Mouse (Mus musculus) limb, embryonic 13.5 days (tissue): ENCODE measurements around the gene Prol1. TPM values are rescaled to one million over a fixed set of nuclear protein-coding genes. Genes with fewer than 3 reads are reported as not detected.
"Not testable (repeated sequence)": the region's sequence is repeated elsewhere in the genome, so short reads cannot be mapped to it uniquely, and the experiment has no call there.

Source experiments
- ATAC-seq: fragments of 200-750 bp; cut with Nextera tagmentation; 2 replicates; pipeline ENCODE4 v1.8.0; 2017; ENCODE audit warnings: low read depth, moderate number of reproducible peaks, moderate TSS enrichment; ENCODE audit not compliant: low FRiP score
- H3K27ac ChIP-seq: fragments of 300-500 bp; sonication (generic); 2 replicates; pipeline ENCODE4 v1.5.1; 2015; ENCODE audit warnings: inconsistent platforms, mild to moderate bottlenecking, moderate library complexity
- H3K27me3 ChIP-seq: fragments of 300-500 bp; sonication (generic); 2 replicates; pipeline ENCODE4 v1.6.1; 2015; ENCODE audit warnings: mild to moderate bottlenecking, inconsistent platforms
- H3K36me3 ChIP-seq: fragments of 300-500 bp; sonication (generic); 2 replicates; pipeline ENCODE4 v1.6.1; 2015; ENCODE audit warnings: inconsistent platforms, mild to moderate bottlenecking, moderate library complexity
- H3K4me1 ChIP-seq: fragments of 300-500 bp; sonication (generic); 2 replicates; pipeline ENCODE4 v1.6.1; 2015; ENCODE audit warnings: inconsistent platforms
- H3K4me2 ChIP-seq: fragments of 300-500 bp; sonication (generic); replicated peaks from 2 replicates; pipeline ENCODE4 v1.6.1; 2015; ENCODE audit warnings: inconsistent platforms, mild to moderate bottlenecking, moderate library complexity
- H3K4me3 ChIP-seq: fragments of 300-500 bp; sonication (generic); 2 replicates; pipeline ENCODE4 v1.5.1; 2015; ENCODE audit warnings: moderate library complexity, mild to moderate bottlenecking, inconsistent platforms
- H3K9ac ChIP-seq: fragments of 300-500 bp; sonication (generic); 2 replicates; pipeline ENCODE4 v1.6.1; 2015; ENCODE audit warnings: mild to moderate bottlenecking, inconsistent platforms
- H3K9me3 ChIP-seq: fragments of 300-500 bp; sonication (generic); 2 replicates; pipeline ENCODE4 v1.6.1; 2016; ENCODE audit warnings: inconsistent platforms
- WGBS: fragments of 180-500 bp; shearing (Covaris S2); methylation state at CpG from one replicate; pipeline ENCODE4 v1.1.7; 2015; 5-methylcytosine and 5-hydroxymethylcytosine counted together
- polyA plus RNA-seq: library from polyadenylated mRNA; unstranded; fragments of >200 nt; fragmentation: Nextera tagmentation; extraction: Ambion mirVana; gene quantifications from 2 replicates; pipeline ENCODE4 v1.2.1, GENCODE M21; 2015

Gene Prol1
- not detected in 2 replicates for polyA plus RNA-seq

- 90% methylated on average over 1 of the region's 1 CpGs for WGBS
- Histone ChIP-seq H3K4me1 (no peaks in the 10 kb centered on the region), H3K4me3 (no peak within 1 kb of the TSS), H3K27me3 (no peaks in the 10 kb centered on the region), H3K27ac (no peak within 1 kb of the TSS), H3K4me2 (no peak within 1 kb of the TSS), H3K36me3 (no peaks in the 10 kb centered on the region), H3K9me3 (no peaks in the 10 kb centered on the region), H3K9ac (no peak within 1 kb of the TSS)
- ATAC-seq = no peak
These were observed at the start of gene Prol1 for GRCm38 (mm10) chr5:88317012-88317411. Gene Prol1, plus strand, starts transcription at chr5:88317312.

- Histone ChIP-seq H3K4me3 (no peak within 1 kb of the TSS), H3K27ac (no peak within 1 kb of the TSS), H3K9ac (no peak within 1 kb of the TSS), H3K36me3 (no peaks in the 10 kb centered on the region), H3K27me3 (no peaks in the 10 kb centered on the region), H3K4me2 (no peak within 1 kb of the TSS), H3K4me1 (no peaks in the 10 kb centered on the region), H3K9me3 (no peaks in the 10 kb centered on the region; the same call in 1 of the 2 replicates)
- no peak for ATAC-seq
- WGBS = 92% methylated on average over 1 of the region's 1 CpGs
These were observed 48.5 kb upstream of the Prol1 start, which contains the start of gene Gm7714 for GRCm38 (mm10) chr5:88268619-88269018. Gene Gm7714, plus strand, starts transcription at chr5:88268919.

- H3K27me3 ChIP-seq, H3K27ac ChIP-seq, H3K9ac ChIP-seq, H3K4me2 ChIP-seq, H3K9me3 ChIP-seq, H3K4me1 ChIP-seq, H3K4me3 ChIP-seq, H3K36me3 ChIP-seq, ATAC-seq: not testable (repeated sequence)
- 76% methylated on average over 3 of the region's 3 CpGs for WGBS
These were observed 5.8 kb upstream of the Prol1 start for GRCm38 (mm10) chr5:88311307-88311706.

- 63% methylated on average over 2 of the region's 2 CpGs for WGBS
- H3K9me3 ChIP-seq, H3K36me3 ChIP-seq, H3K4me1 ChIP-seq, H3K4me2 ChIP-seq, H3K9ac ChIP-seq, H3K4me3 ChIP-seq, ATAC-seq, H3K27me3 ChIP-seq, H3K27ac ChIP-seq: not testable (repeated sequence)
These were observed 31.4 kb downstream of the Prol1 start for GRCm38 (mm10) chr5:88348533-88348932.

DNA sequence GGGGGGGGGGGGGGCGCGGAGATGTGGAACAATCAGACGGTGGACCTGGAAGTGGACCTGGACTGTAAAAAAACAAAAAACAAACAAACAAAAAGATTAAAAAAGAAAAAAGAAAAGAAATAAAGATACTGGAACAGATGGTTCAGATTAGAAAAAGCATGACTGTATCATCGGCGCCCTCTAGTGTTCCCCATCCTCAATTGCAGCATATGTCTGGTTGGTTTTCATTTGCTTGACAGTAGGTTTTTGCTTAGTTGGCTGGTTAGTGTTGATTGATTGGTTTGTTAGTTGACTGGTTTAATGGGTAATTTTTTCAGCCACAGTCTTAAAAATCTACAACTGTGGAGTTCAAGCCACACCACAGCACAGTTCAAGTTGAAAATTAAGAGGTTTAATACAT lies 47.7 kb downstream of the Prol1 start:
- no peak overlapping the region for H3K9ac ChIP-seq
- H3K4me3 ChIP-seq = no peak overlapping the region
- H3K4me2 ChIP-seq = no peak overlapping the region
- H3K4me1 ChIP-seq = no peaks in the 10 kb centered on the region
- no peak for ATAC-seq
- H3K9me3 ChIP-seq = no peaks in the 10 kb centered on the region
- H3K36me3 ChIP-seq = no peaks in the 10 kb centered on the region
- no peak overlapping the region for H3K27ac ChIP-seq
- 3% methylated on average over 5 of the region's 5 CpGs for WGBS
- no peaks in the 10 kb centered on the region for H3K27me3 ChIP-seq

- Histone ChIP-seq H3K36me3 (no peaks in the 10 kb centered on the region), H3K9me3 (no peaks in the 10 kb centered on the region), H3K27ac (no peak overlapping the region), H3K4me1 (no peaks in the 10 kb centered on the region), H3K4me3 (no peak overlapping the region), H3K27me3 (no peaks in the 10 kb centered on the region), H3K9ac (no peak overlapping the region), H3K4me2 (no peak overlapping the region)
- WGBS = 86% methylated on average over 1 of the region's 1 CpGs
- ATAC-seq = no peak
These were observed 49.8 kb downstream of the Prol1 start for GRCm38 (mm10) chr5:88366886-88367285.

DNA sequence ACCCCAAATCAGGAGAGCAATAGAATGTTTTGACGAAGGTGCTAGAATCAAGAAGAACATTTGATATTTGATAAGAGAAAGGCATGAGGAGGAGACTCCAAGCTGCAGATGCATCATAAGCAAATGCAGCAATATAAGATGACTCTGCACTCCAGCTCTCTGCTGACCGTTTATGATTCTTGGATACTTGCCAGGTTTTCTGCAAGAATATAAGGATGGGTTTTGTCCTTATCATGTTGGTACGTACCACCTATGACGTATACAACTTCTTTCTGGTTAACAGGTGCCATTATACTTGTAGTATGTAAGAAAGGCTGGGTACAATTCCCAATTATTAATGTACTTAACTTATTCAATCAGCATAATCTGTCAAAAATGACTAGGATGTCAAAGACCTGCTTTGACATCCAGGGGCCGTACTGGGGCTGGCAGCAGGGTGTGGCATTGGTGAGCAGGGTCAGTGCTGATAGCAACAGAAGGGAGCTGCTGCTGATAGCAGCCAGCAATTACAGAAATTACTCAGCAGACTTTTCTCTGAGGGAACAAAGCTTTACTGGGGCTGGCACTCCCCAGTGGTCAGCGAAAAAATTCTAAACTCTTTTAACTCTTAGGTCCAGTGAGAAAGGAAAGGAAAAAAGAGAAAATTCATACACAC lies 53.6 kb downstream of the Prol1 start:
- Histone ChIP-seq H3K9me3 (no peaks in the 10 kb centered on the region), H3K27ac (no peak overlapping the region), H3K27me3 (no peaks in the 10 kb centered on the region), H3K36me3 (no peaks in the 10 kb centered on the region), H3K4me3 (no peak overlapping the region), H3K9ac (no peak overlapping the region), H3K4me1 (no peaks in the 10 kb centered on the region), H3K4me2 (no peak overlapping the region)
- WGBS = 76% methylated on average over 6 of the region's 6 CpGs
- ATAC-seq = no peak

- Histone ChIP-seq H3K9me3 (no peaks in the 10 kb centered on the region), H3K4me1 (no peaks in the 10 kb centered on the region), H3K9ac (no peak overlapping the region), H3K4me2 (no peak overlapping the region), H3K27ac (no peak overlapping the region), H3K27me3 (no peaks in the 10 kb centered on the region), H3K4me3 (no peak overlapping the region), H3K36me3 (no peaks in the 10 kb centered on the region)
- WGBS = 82% methylated on average over 6 of the region's 6 CpGs
- no peak for ATAC-seq
These were observed 55.5 kb downstream of the Prol1 start for GRCm38 (mm10) chr5:88372563-88372962.

DNA sequence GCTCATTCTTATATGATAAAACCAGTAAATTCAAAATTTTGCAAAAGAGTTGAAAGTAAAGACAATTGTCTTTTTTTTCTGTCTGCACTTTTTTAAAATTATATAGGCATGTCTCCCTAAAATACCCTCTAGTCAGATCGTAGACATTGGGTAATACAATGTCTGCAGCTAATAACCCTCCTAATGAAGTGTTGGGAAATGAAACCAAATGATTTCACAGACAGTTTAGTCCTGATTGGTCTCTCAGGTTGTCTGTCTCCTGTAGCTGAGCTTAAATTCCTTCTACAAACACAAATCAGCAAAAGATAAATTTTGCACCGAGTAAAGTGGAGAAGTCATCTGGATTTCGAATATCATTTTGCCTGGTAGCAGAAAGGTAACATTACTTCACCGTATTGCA lies 58.7 kb downstream of the Prol1 start, which contains the start of gene Amtn:
TSS of gene Amtn (plus strand) at position 301 of the 400 bp plus-strand sequence.
- Histone ChIP-seq H3K36me3 (no peaks in the 10 kb centered on the region), H3K27ac (no peak within 1 kb of the TSS), H3K4me1 (no peaks in the 10 kb centered on the region), H3K4me2 (no peak within 1 kb of the TSS), H3K9ac (no peak within 1 kb of the TSS), H3K27me3 (no peaks in the 10 kb centered on the region), H3K9me3 (no peaks in the 10 kb centered on the region), H3K4me3 (no peak within 1 kb of the TSS)
- 70% methylated on average over 4 of the region's 4 CpGs for WGBS
- ATAC-seq = no peak

Other genes with a start within 250 kb of the Prol1 start
- gene Smr2, start 230.8 kb upstream of the Prol1 start, polyA plus RNA-seq = not detected in 2 replicates
- not detected in 2 replicates for gene Gm11116, start 205.8 kb upstream of the Prol1 start, polyA plus RNA-seq
- not detected in 2 replicates for gene Gm11115, start 163.2 kb upstream of the Prol1 start, polyA plus RNA-seq
- not detected in 2 replicates for gene Gm7714, start 48.4 kb upstream of the Prol1 start, polyA plus RNA-seq
- 0.19 and 0.94 TPM in 2 replicates for gene Amtn, start 58.8 kb downstream of the Prol1 start, polyA plus RNA-seq
- gene Ambn, start 138.7 kb downstream of the Prol1 start, polyA plus RNA-seq = 2.9 and 3.5 TPM in 2 replicates
- gene Enam, start 170.7 kb downstream of the Prol1 start, polyA plus RNA-seq = 0.05 and 0.10 TPM in 2 replicates
- gene Jchain, start 210.6 kb downstream of the Prol1 start, polyA plus RNA-seq = 0.27 TPM in 1 of 2 replicates, not detected in the other
- 76.3 and 79.1 TPM in 2 replicates for gene Utp3, start 237.2 kb downstream of the Prol1 start, polyA plus RNA-seq
- 9.4 and 10.1 TPM in 2 replicates for gene Rufy3, start 247.7 kb downstream of the Prol1 start, polyA plus RNA-seq